Mouse (Mus musculus): ENCODE results near the gene Mrpl20. TPM values are rescaled to one million over a fixed set of nuclear protein-coding genes. Genes with fewer than 3 reads are reported as not detected.

Gene Mrpl20
- polyA plus RNA-seq, 1 experiment from 2014 or later, result 199 TPM

DNA sequence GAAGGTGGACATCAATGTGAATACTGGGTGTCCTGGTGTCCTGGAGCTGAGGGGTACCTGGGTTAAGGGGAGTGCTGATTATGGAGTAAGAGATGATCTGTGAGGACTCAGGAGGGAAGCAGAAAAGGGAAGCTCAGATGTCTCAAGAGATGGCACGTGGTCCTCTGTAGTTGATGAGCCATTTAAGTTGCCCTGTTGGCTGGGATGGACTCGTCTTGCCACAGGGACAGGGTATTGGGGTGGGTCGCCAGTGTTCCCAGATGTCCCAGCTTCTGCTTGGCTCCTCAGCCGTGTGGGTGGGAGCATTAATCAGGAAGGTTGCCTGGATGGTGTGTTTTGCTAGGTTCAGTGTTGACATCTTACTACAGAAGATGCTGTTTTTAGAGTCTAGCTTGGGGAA, 30.6 kb downstream of the Mrpl20 start:
- H3K9me3 ChIP-seq (replicated peaks; ENCODE audit: control insufficient read depth, low read length), result no peaks in the 10 kb centered on the region
- H3K4me2 ChIP-seq (ENCODE audit: low read depth, low read length), result no peak overlapping the region
- H3K36me3 ChIP-seq (ENCODE audit: control insufficient read depth, insufficient read depth, low read length), result 0 out of 2 replicates have a peak, but pooled peaks cover 3% of the 10 kb centered on the region
- no peaks in the 10 kb centered on the region for H3K27me3 ChIP-seq (ENCODE audit: control insufficient read depth, insufficient read depth, low read length)
- 74% methylated on average over 4 of the region's 4 CpGs for WGBS
- peaks cover 30% of the 10 kb centered on the region for H3K4me1 ChIP-seq (ENCODE audit: control insufficient read depth, insufficient read depth, low read length)
- H3K9ac ChIP-seq (ENCODE audit: low read length), result no peak overlapping the region
- no peak for ATAC-seq (ENCODE audit: insufficient read depth, low FRiP score)
- H3K4me3 ChIP-seq (replicated peaks; ENCODE audit: low read length), result no peak overlapping the region
- H3K27ac ChIP-seq (ENCODE audit: low read length), result no peak overlapping the region

GRCm38 (mm10) chr4:155833836-155834235, 31.2 kb downstream of the Mrpl20 start:
- ATAC-seq (ENCODE audit: insufficient read depth, low FRiP score), result peak; percentile 30; the same call in 1 of the 2 replicates
- 20% methylated on average over 2 of the region's 2 CpGs for WGBS
- Histone ChIP-seq H3K9ac (ENCODE audit: low read length) (no peak overlapping the region), H3K36me3 (ENCODE audit: control insufficient read depth, insufficient read depth, low read length) (0 out of 2 replicates have a peak, but pooled peaks cover 3% of the 10 kb centered on the region), H3K4me2 (ENCODE audit: low read depth, low read length) (no peak overlapping the region), H3K4me3 (replicated peaks; ENCODE audit: low read length) (no peak overlapping the region), H3K27me3 (ENCODE audit: control insufficient read depth, insufficient read depth, low read length) (no peaks in the 10 kb centered on the region), H3K27ac (ENCODE audit: low read length) (peak overlapping the region; percentile 51), H3K4me1 (ENCODE audit: control insufficient read depth, insufficient read depth, low read length) (peaks cover 35% of the 10 kb centered on the region), H3K9me3 (replicated peaks; ENCODE audit: control insufficient read depth, low read length) (no peaks in the 10 kb centered on the region)

GRCm38 (mm10) chr4:155837404-155838010, 34.8 kb downstream of the Mrpl20 start:
- Histone ChIP-seq H3K27me3 (ENCODE audit: control insufficient read depth, insufficient read depth, low read length) (no peaks in the 10 kb centered on the region), H3K4me3 (replicated peaks; ENCODE audit: low read length) (no peak overlapping the region), H3K4me1 (ENCODE audit: control insufficient read depth, insufficient read depth, low read length) (peaks cover 45% of the 10 kb centered on the region), H3K36me3 (ENCODE audit: control insufficient read depth, insufficient read depth, low read length) (peaks cover 3% of the 10 kb centered on the region; the same call in 1 of the 2 replicates), H3K4me2 (ENCODE audit: low read depth, low read length) (peak overlapping the region; percentile 7), H3K27ac (ENCODE audit: low read length) (peak overlapping the region; percentile 97), H3K9ac (ENCODE audit: low read length) (peak overlapping the region; percentile 6; the same call in 1 of the 2 replicates), H3K9me3 (replicated peaks; ENCODE audit: control insufficient read depth, low read length) (no peaks in the 10 kb centered on the region)
- ATAC-seq (ENCODE audit: insufficient read depth, low FRiP score), result no peak
- WGBS, result 59% methylated on average over 11 of the region's 11 CpGs

GRCm38 (mm10) chr4:155838187-155839153, 35.8 kb downstream of the Mrpl20 start:
- Histone ChIP-seq H3K4me1 (ENCODE audit: control insufficient read depth, insufficient read depth, low read length) (peaks cover 36% of the 10 kb centered on the region), H3K9ac (ENCODE audit: low read length) (peak overlapping the region; percentile 48), H3K4me3 (replicated peaks; ENCODE audit: low read length) (no peak overlapping the region), H3K4me2 (ENCODE audit: low read depth, low read length) (peak overlapping the region; percentile 93), H3K27me3 (ENCODE audit: control insufficient read depth, insufficient read depth, low read length) (no peaks in the 10 kb centered on the region), H3K9me3 (replicated peaks; ENCODE audit: control insufficient read depth, low read length) (no peaks in the 10 kb centered on the region), H3K27ac (ENCODE audit: low read length) (peak overlapping the region; percentile 97), H3K36me3 (ENCODE audit: control insufficient read depth, insufficient read depth, low read length) (no peaks in the 10 kb centered on the region; the same call in 1 of the 2 replicates)
- WGBS, result 38% methylated on average over 8 of the region's 8 CpGs
- peak; percentile 19 for ATAC-seq (ENCODE audit: insufficient read depth, low FRiP score)

DNA sequence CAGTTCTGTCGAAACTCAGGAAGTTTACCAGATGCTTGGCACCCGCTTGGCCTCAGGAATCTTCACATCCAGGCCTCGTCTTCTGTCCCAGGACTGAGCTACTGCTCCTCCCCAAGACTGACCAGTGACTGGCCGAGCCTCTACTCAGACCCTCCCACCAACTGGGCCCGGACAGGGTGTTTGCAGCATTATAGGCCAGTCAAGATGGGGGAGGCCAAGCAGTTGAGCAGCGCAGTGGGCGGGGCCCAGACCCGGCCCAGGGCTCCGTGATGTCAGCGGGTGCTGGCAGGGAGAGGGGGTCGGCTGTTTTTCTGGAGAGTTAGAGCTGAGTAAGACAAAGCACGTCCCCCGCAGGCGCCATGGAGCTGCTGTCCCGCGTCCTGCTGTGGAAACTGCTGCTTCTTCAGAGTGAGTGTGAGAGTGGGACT, 36.8 kb downstream of the Mrpl20 start, which contains the start of gene Mxra8:
Gene Mxra8 (plus strand): TSS at position 198 of the 428 bp plus-strand sequence.
- Histone ChIP-seq H3K27me3 (ENCODE audit: control insufficient read depth, insufficient read depth, low read length) (no peaks in the 10 kb centered on the region), H3K4me3 (replicated peaks; ENCODE audit: low read length) (peak within 1 kb of the TSS; percentile 69), H3K4me1 (ENCODE audit: control insufficient read depth, insufficient read depth, low read length) (peaks cover 33% of the 10 kb centered on the region), H3K9ac (ENCODE audit: low read length) (peak within 1 kb of the TSS; percentile 80), H3K4me2 (ENCODE audit: low read depth, low read length) (peak within 1 kb of the TSS; percentile 93), H3K9me3 (replicated peaks; ENCODE audit: control insufficient read depth, low read length) (no peaks in the 10 kb centered on the region), H3K36me3 (ENCODE audit: control insufficient read depth, insufficient read depth, low read length) (no peaks in the 10 kb centered on the region; the same call in none of the 2 replicates), H3K27ac (ENCODE audit: low read length) (peak within 1 kb of the TSS; percentile 97)
- 6% methylated on average over 16 of the region's 16 CpGs for WGBS
- peak; percentile 91 for ATAC-seq (ENCODE audit: insufficient read depth, low FRiP score)

DNA sequence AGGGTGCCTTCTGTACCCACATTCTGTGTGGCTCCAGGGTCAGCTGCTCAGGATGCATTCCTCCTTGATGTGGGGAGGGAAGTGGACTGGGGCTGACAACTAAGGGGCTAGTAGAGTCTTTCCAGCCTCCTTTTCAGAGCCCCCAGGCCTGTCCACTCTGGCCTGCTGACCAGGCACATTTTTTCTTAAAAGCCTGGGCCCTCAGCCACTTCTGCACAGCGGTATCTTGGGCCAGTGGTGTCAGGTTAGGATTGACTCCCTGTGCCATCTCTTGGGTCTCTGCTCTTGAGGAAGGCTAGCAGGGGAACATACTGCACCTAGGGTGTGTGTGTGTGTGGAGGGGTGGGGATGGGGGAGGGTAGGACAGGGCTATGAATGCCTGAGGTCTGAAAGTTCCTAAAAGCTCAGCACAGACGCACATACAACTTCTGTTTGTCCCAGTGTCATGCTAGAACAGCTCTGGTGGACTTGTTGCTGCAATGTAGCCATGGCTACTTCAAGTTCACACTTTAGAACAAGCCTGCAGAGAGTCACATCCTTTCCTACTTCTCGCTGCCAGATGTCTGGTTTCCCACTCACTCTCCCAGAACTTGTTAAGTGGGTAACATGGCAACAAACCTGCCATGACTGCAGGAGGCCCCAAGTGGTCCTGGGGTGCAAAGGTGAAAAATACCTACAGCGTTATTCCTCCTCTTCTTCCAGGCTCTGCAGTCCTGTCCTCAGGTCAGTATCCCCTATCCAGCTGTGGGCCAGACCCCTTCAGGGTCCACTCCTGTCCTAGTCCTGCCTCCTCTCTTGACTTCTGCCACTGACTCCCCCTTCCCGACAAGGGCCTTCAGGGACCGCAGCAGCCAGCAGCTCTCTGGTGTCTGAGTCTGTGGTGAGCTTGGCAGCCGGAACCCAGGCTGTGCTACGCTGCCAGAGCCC, 37.7 kb downstream of the Mrpl20 start:
- peak overlapping the region; percentile 69 for H3K4me3 ChIP-seq (replicated peaks; ENCODE audit: low read length)
- H3K36me3 ChIP-seq (ENCODE audit: control insufficient read depth, insufficient read depth, low read length), result no peaks in the 10 kb centered on the region; the same call in none of the 2 replicates
- H3K4me1 ChIP-seq (ENCODE audit: control insufficient read depth, insufficient read depth, low read length), result peaks cover 33% of the 10 kb centered on the region
- H3K4me2 ChIP-seq (ENCODE audit: low read depth, low read length), result peak overlapping the region; percentile 93
- WGBS, result 12% methylated on average over 8 of the region's 8 CpGs
- no peaks in the 10 kb centered on the region for H3K27me3 ChIP-seq (ENCODE audit: control insufficient read depth, insufficient read depth, low read length)
- H3K9ac ChIP-seq (ENCODE audit: low read length), result peak overlapping the region; percentile 80
- peak overlapping the region; percentile 97 for H3K27ac ChIP-seq (ENCODE audit: low read length)
- no peak for ATAC-seq (ENCODE audit: insufficient read depth, low FRiP score)
- H3K9me3 ChIP-seq (replicated peaks; ENCODE audit: control insufficient read depth, low read length), result no peaks in the 10 kb centered on the region

DNA sequence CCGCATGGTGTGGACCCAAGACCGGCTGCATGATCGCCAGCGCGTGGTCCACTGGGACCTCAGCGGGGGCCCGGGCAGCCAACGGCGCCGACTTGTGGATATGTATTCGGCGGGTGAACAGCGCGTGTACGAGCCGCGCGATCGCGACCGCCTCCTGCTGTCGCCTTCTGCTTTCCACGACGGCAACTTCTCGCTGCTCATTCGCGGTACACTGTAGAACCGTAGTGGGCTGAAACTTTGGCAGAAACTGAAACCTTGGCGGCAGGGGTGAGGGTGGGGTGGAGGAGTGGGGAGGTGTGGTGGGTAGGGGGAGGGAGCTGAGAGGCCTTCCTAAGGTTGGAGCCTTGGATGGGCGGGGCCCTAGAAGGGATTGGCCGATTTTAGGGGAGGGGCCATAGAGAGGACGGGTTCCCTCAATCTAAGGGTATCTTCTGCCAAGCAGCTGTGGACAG, 38.4 kb downstream of the Mrpl20 start:
- H3K4me3 ChIP-seq (replicated peaks; ENCODE audit: low read length), result peak overlapping the region; percentile 69
- H3K4me1 ChIP-seq (ENCODE audit: control insufficient read depth, insufficient read depth, low read length), result peaks cover 33% of the 10 kb centered on the region
- H3K36me3 ChIP-seq (ENCODE audit: control insufficient read depth, insufficient read depth, low read length), result no peaks in the 10 kb centered on the region; the same call in none of the 2 replicates
- H3K9ac ChIP-seq (ENCODE audit: low read length), result peak overlapping the region; percentile 80
- no peaks in the 10 kb centered on the region for H3K27me3 ChIP-seq (ENCODE audit: control insufficient read depth, insufficient read depth, low read length)
- peak overlapping the region; percentile 93 for H3K4me2 ChIP-seq (ENCODE audit: low read depth, low read length)
- WGBS, result under 1% methylated on average over 32 of the region's 32 CpGs
- peak; percentile 44 for ATAC-seq (ENCODE audit: insufficient read depth, low FRiP score)
- H3K27ac ChIP-seq (ENCODE audit: low read length), result peak overlapping the region; percentile 97
- no peaks in the 10 kb centered on the region for H3K9me3 ChIP-seq (replicated peaks; ENCODE audit: control insufficient read depth, low read length)

DNA sequence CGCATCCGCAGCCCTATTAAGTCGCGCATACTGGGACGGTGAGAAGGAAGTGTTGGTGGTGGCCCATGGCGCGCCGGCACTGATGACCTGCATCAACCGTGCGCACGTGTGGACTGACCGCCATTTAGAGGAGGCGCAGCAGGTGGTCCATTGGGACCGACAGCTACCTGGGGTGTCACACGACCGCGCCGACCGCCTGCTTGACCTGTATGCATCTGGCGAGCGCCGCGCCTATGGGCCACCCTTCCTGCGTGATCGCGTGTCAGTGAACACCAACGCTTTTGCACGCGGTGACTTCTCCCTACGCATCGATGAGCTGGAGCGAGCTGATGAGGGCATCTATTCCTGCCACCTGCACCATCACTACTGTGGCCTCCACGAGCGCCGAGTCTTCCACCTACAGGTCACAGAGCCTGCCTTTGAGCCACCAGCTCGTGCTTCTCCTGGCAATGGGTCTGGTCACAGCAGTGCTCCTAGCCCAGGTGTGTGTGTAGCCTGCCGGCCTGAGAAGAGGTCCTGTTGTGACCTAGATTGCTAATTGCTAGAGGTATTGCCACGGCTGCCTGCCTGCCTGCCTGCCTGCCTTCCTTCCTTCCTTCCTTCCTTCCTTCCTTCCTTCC, 39.1 kb downstream of the Mrpl20 start:
- ATAC-seq (ENCODE audit: insufficient read depth, low FRiP score), result no peak
- Histone ChIP-seq H3K27me3 (ENCODE audit: control insufficient read depth, insufficient read depth, low read length) (no peaks in the 10 kb centered on the region), H3K9me3 (replicated peaks; ENCODE audit: control insufficient read depth, low read length) (no peaks in the 10 kb centered on the region), H3K27ac (ENCODE audit: low read length) (no peak overlapping the region), H3K36me3 (ENCODE audit: control insufficient read depth, insufficient read depth, low read length) (no peaks in the 10 kb centered on the region; the same call in none of the 2 replicates), H3K9ac (ENCODE audit: low read length) (peak overlapping the region; percentile 80), H3K4me3 (replicated peaks; ENCODE audit: low read length) (peak overlapping the region; percentile 69), H3K4me1 (ENCODE audit: control insufficient read depth, insufficient read depth, low read length) (peaks cover 37% of the 10 kb centered on the region), H3K4me2 (ENCODE audit: low read depth, low read length) (peak overlapping the region; percentile 93)
- WGBS, result 44% methylated on average over 38 of the region's 38 CpGs
